Mouse (Mus musculus) cortical plate, adult 2 months (tissue): Measurements from ENCODE around the gene Rest. TPM values are rescaled to one million over a fixed set of nuclear protein-coding genes. Genes with fewer than 3 reads are reported as not detected.

Experiments used
- H3K27ac ChIP-seq: fragments of 200-500 bp; 2 replicates; pipeline ENCODE4 v1.5.1; 2012; ENCODE audit warnings: low read length, control low read depth, inconsistent platforms; ENCODE audit not compliant: insufficient read depth
- H3K4me1 ChIP-seq: fragments of 200-500 bp; 2 replicates; pipeline ENCODE4 v1.6.1; 2011; ENCODE audit warnings: low read length; ENCODE audit not compliant: control insufficient read depth, insufficient read depth
- H3K4me3 ChIP-seq: fragments of 200-500 bp; 2 replicates; pipeline ENCODE4 v1.5.1; 2011; ENCODE audit warnings: mild to moderate bottlenecking, low read length, control low read depth; ENCODE audit not compliant: insufficient read depth
- CTCF ChIP-seq: fragments of 200-500 bp; IDR thresholded peaks from 2 replicates; pipeline ENCODE4 v1.5.1; 2011; ENCODE audit warnings: mild to moderate bottlenecking, control low read depth, low read length; ENCODE audit not compliant: insufficient read depth; ENCODE audit errors: extremely low read depth
- POLR2A ChIP-seq: fragments of 200-500 bp; IDR thresholded peaks from 2 replicates; pipeline ENCODE4 v1.6.1; 2011; ENCODE audit warnings: mild to moderate bottlenecking, low read length, control low read depth; ENCODE audit not compliant: insufficient read depth; ENCODE audit errors: extremely low read depth
- polyA plus RNA-seq: library from polyadenylated mRNA; depleted of rRNA; stranded (reverse); fragments of >200 nt; gene quantifications from 2 replicates; pipeline ENCODE4 v1.2.3, GENCODE M21; 2012

Rest gene
- polyA plus RNA-seq, 1 experiment = 2.6 TPM

DNA sequence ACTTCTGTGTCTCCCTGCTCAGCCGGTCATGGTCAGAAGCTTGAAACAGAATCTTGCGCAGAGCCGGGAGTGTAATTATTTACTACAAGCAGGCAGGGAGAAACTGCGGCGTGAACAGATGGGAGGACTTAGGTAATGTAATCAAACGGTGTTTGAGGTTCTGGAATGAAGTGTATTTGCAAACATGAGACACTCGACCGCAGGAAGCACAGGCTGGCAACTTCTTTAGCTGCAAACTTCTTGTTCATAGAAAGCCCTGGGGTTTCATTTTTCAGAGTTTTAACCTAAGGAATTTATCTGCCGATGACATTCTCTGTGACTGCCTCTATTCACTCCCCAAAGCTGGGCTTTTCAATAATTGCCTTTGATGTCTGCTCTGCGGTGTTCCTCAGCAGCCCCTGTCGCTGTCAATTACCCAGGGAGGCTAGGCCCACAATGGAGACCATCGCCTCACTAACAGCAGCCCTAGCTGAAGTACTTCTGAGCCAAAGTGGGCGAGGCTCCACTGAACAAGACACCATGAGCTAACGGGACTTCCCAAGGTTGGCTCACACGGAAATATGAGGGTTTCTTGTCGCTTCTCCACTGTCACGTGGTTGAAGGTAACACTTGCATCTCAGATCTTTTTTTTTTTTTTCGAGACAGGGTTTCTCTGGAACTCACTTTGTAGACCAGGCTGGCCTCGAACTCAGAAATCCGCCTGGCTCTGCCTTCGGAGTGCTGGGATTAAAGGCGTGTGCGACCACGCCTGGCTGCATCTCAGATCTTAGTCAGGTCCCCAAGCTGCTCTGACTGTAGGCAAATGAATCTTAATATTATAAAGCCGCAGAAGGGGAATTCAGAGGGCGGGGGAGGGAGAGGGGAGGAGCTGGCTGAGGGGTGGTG lies 19.3 kb upstream of the Rest start:
- no peak overlapping the region for H3K4me3 ChIP-seq
- no peak for TF ChIP-seq POLR2A
- TF ChIP-seq CTCF = no peak
- H3K27ac ChIP-seq = no peak overlapping the region
- H3K4me1 ChIP-seq = no peaks in the 10 kb centered on the region

DNA sequence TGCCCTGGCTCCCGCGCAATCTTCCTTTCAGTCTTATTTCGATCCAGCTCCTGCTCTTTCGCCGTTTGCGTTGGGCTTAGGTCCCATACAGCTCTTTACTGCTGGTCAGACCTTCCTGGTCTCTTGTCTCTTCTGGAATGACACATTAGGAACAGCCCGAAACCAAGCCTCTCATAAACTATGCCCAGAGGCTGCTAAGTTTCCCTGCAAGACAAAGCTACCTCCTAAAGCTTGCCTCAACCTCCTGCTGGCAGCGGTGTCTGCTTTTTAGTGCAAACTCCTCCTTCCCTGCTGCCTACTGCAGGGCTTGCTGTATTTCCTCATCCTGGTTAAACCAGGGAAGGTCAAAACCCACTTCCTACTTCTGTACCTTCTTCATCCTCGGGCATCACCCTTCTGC lies 15.2 kb upstream of the Rest start:
- no peak overlapping the region for H3K4me3 ChIP-seq
- no peak overlapping the region for H3K27ac ChIP-seq
- H3K4me1 ChIP-seq = no peaks in the 10 kb centered on the region
- TF ChIP-seq POLR2A (no peak), CTCF (no peak)

DNA sequence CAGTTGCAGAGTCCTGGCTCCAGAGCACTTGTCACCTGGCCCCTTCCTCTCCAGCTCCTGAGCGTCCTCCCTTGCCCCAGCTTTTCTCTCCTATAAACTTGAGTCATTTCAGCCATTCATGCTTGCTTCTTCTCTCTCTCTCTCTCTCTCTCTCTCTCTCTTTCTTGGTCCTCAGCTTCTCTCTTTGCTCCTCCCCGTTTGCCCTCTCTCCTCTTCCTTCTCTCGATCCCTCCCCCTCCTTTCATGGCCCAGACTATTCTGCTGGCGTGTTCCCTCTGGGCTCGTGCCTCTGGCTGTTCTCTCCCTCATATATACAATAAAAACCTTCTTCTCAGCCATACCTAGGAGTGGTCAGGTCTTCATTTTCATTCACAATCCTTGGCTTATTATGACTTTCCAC lies 13.6 kb upstream of the Rest start:
- Histone ChIP-seq H3K4me3 (no peak overlapping the region), H3K4me1 (no peaks in the 10 kb centered on the region), H3K27ac (no peak overlapping the region)
- TF ChIP-seq CTCF (no peak), POLR2A (no peak)

- H3K4me1 ChIP-seq = no peaks in the 10 kb centered on the region
- no peak overlapping the region for H3K27ac ChIP-seq
- TF ChIP-seq CTCF = no peak
- no peak for TF ChIP-seq POLR2A
- no peak overlapping the region for H3K4me3 ChIP-seq
These were observed 13.0 kb upstream of the Rest start for GRCm38 (mm10) chr5:77252115-77252827.

DNA sequence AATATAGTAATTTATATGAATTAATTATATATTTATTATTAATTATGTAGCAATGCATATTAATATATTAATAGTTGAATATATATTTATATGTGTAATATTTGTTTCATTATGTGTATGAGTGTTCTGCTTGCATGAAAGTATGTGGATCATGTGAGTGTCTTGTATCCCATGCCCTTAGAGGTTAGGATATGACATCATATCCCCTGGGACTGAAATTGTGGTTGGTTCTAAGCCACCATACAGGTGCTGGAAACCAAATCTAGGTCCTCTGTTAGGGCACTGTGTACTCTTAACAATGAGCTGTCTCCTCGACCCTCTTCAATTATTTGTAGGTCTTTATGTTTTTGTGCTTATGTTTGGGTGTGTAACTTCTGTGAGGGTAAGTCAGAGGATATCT lies 12.1 kb upstream of the Rest start:
- Histone ChIP-seq H3K27ac (no peak overlapping the region), H3K4me1 (no peaks in the 10 kb centered on the region), H3K4me3 (no peak overlapping the region)
- TF ChIP-seq CTCF (no peak), POLR2A (no peak)

GRCm38 (mm10) chr5:77254402-77254801 lies 10.9 kb upstream of the Rest start:
- H3K27ac ChIP-seq = no peak overlapping the region
- TF ChIP-seq POLR2A (no peak), CTCF (no peak)
- no peak overlapping the region for H3K4me3 ChIP-seq
- H3K4me1 ChIP-seq = no peaks in the 10 kb centered on the region

GRCm38 (mm10) chr5:77257603-77258002 lies 7.7 kb upstream of the Rest start:
- no peak for TF ChIP-seq POLR2A
- no peak for TF ChIP-seq CTCF
- Histone ChIP-seq H3K4me1 (no peaks in the 10 kb centered on the region), H3K27ac (no peak overlapping the region), H3K4me3 (no peak overlapping the region)

DNA sequence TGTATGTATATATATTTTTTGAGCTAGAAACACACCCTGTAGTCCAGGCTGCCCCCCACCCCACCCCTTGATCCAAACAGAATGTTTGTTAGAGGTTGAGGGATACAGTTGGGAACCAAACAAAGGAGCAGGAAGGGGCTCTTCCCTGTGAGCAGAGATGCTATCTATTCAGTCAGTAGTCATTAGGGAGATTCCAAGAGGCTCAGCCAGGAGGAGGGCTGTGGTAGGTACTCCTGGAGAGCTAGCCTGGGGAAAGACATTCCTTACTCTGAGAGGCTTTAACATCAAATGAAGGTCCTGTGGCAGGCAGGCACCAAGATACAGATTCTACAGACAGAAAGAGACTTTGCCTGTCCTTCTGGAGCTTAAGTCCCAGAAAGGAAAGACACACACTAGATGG lies 6.0 kb upstream of the Rest start:
- no peak for TF ChIP-seq CTCF
- no peak for TF ChIP-seq POLR2A
- Histone ChIP-seq H3K4me3 (no peak overlapping the region), H3K4me1 (no peaks in the 10 kb centered on the region), H3K27ac (no peak overlapping the region)

GRCm38 (mm10) chr5:77260141-77260540 lies 5.2 kb upstream of the Rest start:
- TF ChIP-seq CTCF (no peak), POLR2A (no peak)
- H3K4me1 ChIP-seq = no peaks in the 10 kb centered on the region
- H3K27ac ChIP-seq = no peak overlapping the region
- H3K4me3 ChIP-seq = no peak overlapping the region

DNA sequence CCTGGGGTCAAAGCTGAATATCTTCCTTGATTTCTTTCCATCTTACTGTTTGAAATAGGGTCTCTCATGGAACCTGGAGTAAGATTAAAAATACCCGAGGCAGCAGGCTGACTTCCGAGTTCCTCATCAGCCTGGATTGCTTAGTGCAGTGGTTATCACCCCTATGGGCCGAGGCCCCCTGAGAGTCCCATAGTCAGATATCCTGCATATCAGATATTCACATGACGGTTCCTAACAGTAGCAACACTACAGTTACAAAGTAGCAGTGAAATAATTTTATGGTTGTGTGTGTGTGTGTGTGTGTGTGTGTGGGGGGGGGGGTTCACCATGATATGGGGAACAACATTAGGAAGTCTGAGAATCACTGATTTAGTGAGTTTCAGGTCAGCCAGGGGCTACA lies 4.2 kb upstream of the Rest start:
- TF ChIP-seq POLR2A (no peak), CTCF (no peak)
- no peaks in the 10 kb centered on the region for H3K4me1 ChIP-seq
- no peak overlapping the region for H3K27ac ChIP-seq
- H3K4me3 ChIP-seq = no peak overlapping the region
